Mouse (Mus musculus) midbrain, postnatal 0 days (tissue): ENCODE data around the gene Rbck1. TPM values are rescaled to one million over a fixed set of nuclear protein-coding genes. Genes with fewer than 3 reads are reported as not detected.

Experiments used
- ATAC-seq: fragments of 200-750 bp; cut with Nextera tagmentation; 2 replicates; pipeline ENCODE4 v1.8.0; 2017; ENCODE audit warnings: moderate number of reproducible peaks, mild to moderate bottlenecking, moderate TSS enrichment, moderate library complexity; ENCODE audit not compliant: low FRiP score
- DNase-seq: peaks from one replicate; pipeline ENCODE4 v3.0.0-alpha.2; 2015; ENCODE audit warnings: low spot score
- H3K27ac ChIP-seq: fragments of 300-500 bp; sonication (generic); 2 replicates; pipeline ENCODE4 v1.5.1; 2014; ENCODE audit warnings: low read depth, mild to moderate bottlenecking, low read length, mixed read lengths
- H3K27me3 ChIP-seq: fragments of 300-500 bp; sonication (generic); 2 replicates; pipeline ENCODE4 v1.6.1; 2014; ENCODE audit warnings: low read length, control low read depth, mixed read lengths; ENCODE audit not compliant: insufficient read depth
- H3K36me3 ChIP-seq: fragments of 300-500 bp; sonication (generic); 2 replicates; pipeline ENCODE4 v1.6.1; 2014; ENCODE audit warnings: low read length, control low read depth, mixed read lengths; ENCODE audit not compliant: insufficient read depth
- H3K4me1 ChIP-seq: fragments of 300-500 bp; sonication (generic); 2 replicates; pipeline ENCODE4 v1.6.1; 2014; ENCODE audit warnings: mild to moderate bottlenecking, control low read depth, antibody characterized with exemption, low read length, mixed read lengths; ENCODE audit not compliant: insufficient read depth
- H3K4me2 ChIP-seq: fragments of 300-500 bp; sonication (generic); 2 replicates; pipeline ENCODE4 v1.6.1; 2014; ENCODE audit warnings: low read depth, mild to moderate bottlenecking, low read length, mixed read lengths; ENCODE audit not compliant: poor library complexity, severe bottlenecking
- H3K4me3 ChIP-seq: fragments of 300-500 bp; sonication (generic); 2 replicates; pipeline ENCODE4 v1.5.1; 2014; ENCODE audit warnings: low read depth, mild to moderate bottlenecking, low read length, moderate library complexity
- H3K9ac ChIP-seq: fragments of 300-500 bp; sonication (generic); replicated peaks from 2 replicates; pipeline ENCODE4 v1.6.1; 2014; ENCODE audit warnings: mild to moderate bottlenecking, low read length, moderate library complexity, mixed read lengths; ENCODE audit not compliant: poor library complexity, severe bottlenecking
- H3K9me3 ChIP-seq: fragments of 300-500 bp; sonication (generic); 2 replicates; pipeline ENCODE4 v1.6.1; 2016; ENCODE audit warnings: low read length, control low read depth
- CTCF ChIP-seq: IDR thresholded peaks from 2 replicates; pipeline ENCODE4 v1.5.1; 2016; ENCODE audit warnings: antibody characterized with exemption, mild to moderate bottlenecking
- WGBS: fragments of 180-500 bp; shearing (Covaris S2); extraction: QIAGEN DNeasy Blood & Tissue Kit; methylation state at CpG from one replicate; pipeline ENCODE4 v1.1.7; 2014; 5-methylcytosine and 5-hydroxymethylcytosine counted together
- polyA plus RNA-seq: library from polyadenylated mRNA; unstranded; fragments of >200 nt; fragmentation: Nextera tagmentation; extraction: Ambion mirVana; gene quantifications from 2 replicates; pipeline ENCODE4 v1.2.1, GENCODE M21; 2015
- total RNA-seq: library from RNA; depleted of rRNA; stranded (reverse); fragments of >200 nt; gene quantifications from 2 replicates; pipeline ENCODE4 v1.2.3, GENCODE M21; 2014

Rbck1 gene
- total and polyA plus RNA-seq, 2 experiments from 2014 or later: 90.5 to 118 TPM

DNA sequence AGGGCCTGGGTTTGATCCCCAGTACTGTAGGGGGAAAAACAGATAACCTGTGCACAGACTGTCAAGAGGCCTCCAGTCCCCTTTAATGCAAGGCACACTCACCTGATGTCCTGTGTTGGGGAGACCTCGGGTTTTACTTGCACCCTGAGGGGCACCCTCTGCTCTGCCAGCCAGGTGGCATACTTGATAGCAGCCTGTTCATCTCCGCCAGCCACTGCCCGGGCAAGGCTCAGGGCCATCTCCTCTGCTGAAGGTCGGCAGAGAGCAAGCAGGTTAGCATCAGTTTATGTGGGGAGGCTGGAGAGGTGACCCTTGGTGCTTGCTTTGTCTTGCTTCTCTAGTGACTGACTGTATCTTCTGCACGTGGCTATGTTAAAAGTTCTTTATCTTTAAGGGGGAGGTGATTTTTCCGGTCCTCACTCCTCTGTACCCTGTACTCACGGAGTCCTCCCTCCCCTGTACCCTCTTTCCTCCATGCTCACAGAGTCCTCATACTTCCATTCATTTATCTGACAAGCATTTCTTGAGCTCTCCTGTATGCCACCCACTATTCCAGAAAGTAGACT is 1.5 kb downstream of the Rbck1 start:
- WGBS: 74% methylated on average over 7 of the region's 7 CpGs
- Histone ChIP-seq H3K27ac (no peak overlapping the region), H3K4me2 (peak overlapping the region; percentile 87), H3K4me1 (peaks cover 9% of the 10 kb centered on the region), H3K27me3 (no peaks in the 10 kb centered on the region), H3K9me3 (no peaks in the 10 kb centered on the region), H3K9ac (no peak overlapping the region), H3K36me3 (peaks cover 24% of the 10 kb centered on the region), H3K4me3 (no peak overlapping the region)
- ATAC-seq (no peak), DNase-seq (no peak)
- no peak for TF ChIP-seq CTCF

DNA sequence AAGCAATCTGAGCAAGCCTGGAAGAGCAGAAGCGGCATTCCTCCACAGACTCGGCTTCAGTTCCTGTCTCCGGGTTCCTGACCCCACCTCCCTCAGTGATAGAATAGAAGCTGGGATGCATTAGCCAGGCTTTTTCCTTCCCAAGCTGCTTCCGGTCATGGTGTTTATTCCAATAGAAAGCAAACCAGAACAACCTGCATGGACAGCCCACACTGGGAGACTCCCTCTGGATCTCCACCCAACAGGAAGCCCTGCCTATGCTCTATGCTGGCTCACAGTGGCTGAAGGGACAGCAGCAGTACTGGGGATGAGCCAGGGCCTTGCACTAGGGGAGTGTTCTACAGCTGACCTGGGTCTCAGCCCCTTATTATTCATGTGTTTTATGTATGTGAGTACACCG is 4.5 kb downstream of the Rbck1 start:
- no peaks in the 10 kb centered on the region for H3K9me3 ChIP-seq
- ATAC-seq: no peak
- H3K4me1 ChIP-seq: peaks cover 9% of the 10 kb centered on the region
- TF ChIP-seq CTCF: no peak
- no peak overlapping the region for H3K27ac ChIP-seq
- no peak overlapping the region for H3K9ac ChIP-seq
- DNase-seq: no peak
- H3K36me3 ChIP-seq: peaks cover 49% of the 10 kb centered on the region
- H3K4me3 ChIP-seq: no peak overlapping the region
- H3K4me2 ChIP-seq: no peak overlapping the region
- no peaks in the 10 kb centered on the region for H3K27me3 ChIP-seq
- 81% methylated on average over 5 of the region's 5 CpGs for WGBS

DNA sequence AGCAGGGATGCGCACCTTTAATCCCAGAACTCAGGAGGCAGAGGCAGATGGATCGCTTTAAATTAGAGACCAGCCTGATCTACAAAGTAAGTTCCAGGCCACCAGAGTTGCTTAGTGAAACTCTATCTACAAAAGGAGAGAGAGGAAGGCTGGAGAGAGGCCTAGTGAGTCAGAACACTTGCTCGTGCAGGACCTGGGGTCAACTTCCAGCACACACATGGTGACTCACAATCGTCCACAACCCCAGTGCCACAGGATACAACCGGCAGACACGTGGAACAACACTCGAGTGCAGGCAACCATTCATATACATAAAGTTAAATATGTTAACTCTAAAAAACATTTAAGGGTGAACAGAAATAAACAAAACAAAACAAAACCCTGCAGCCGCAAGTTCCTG is 5.8 kb downstream of the Rbck1 start:
- WGBS: 90% methylated on average over 8 of the region's 8 CpGs
- H3K4me3 ChIP-seq: no peak overlapping the region
- H3K27me3 ChIP-seq: no peaks in the 10 kb centered on the region
- H3K9ac ChIP-seq: no peak overlapping the region
- H3K9me3 ChIP-seq: no peaks in the 10 kb centered on the region
- no peak for TF ChIP-seq CTCF
- H3K27ac ChIP-seq: no peak overlapping the region
- H3K36me3 ChIP-seq: peaks cover 61% of the 10 kb centered on the region
- ATAC-seq: no peak
- H3K4me1 ChIP-seq: peaks cover 9% of the 10 kb centered on the region
- no peak overlapping the region for H3K4me2 ChIP-seq
- no peak for DNase-seq

- H3K9ac ChIP-seq: no peak overlapping the region
- H3K4me3 ChIP-seq: no peak overlapping the region
- no peak overlapping the region for H3K4me2 ChIP-seq
- TF ChIP-seq CTCF: no peak
- H3K4me1 ChIP-seq: peaks cover 4% of the 10 kb centered on the region
- H3K27ac ChIP-seq: no peak overlapping the region
- DNase-seq (no peak), ATAC-seq (no peak)
- no peaks in the 10 kb centered on the region for H3K9me3 ChIP-seq
- 94% methylated on average over 13 of the region's 13 CpGs for WGBS
- H3K36me3 ChIP-seq: peaks cover 66% of the 10 kb centered on the region
- no peaks in the 10 kb centered on the region for H3K27me3 ChIP-seq
These were observed 6.3 kb downstream of the Rbck1 start for GRCm38 (mm10) chr2:152326157-152326556.

- WGBS: 83% methylated on average over 3 of the region's 3 CpGs
- peaks cover 73% of the 10 kb centered on the region for H3K36me3 ChIP-seq
- H3K4me3 ChIP-seq: no peak overlapping the region
- no peak overlapping the region for H3K9ac ChIP-seq
- no peaks in the 10 kb centered on the region for H3K9me3 ChIP-seq
- H3K4me1 ChIP-seq: no peaks in the 10 kb centered on the region
- no peak for TF ChIP-seq CTCF
- H3K27ac ChIP-seq: no peak overlapping the region
- DNase-seq: no peak
- ATAC-seq: no peak
- H3K27me3 ChIP-seq: no peaks in the 10 kb centered on the region
- no peak overlapping the region for H3K4me2 ChIP-seq
These were observed 7.6 kb downstream of the Rbck1 start for GRCm38 (mm10) chr2:152324842-152325241.

- Histone ChIP-seq H3K4me1 (no peaks in the 10 kb centered on the region), H3K36me3 (peaks cover 69% of the 10 kb centered on the region), H3K4me2 (no peak overlapping the region)
These were observed 8.5 kb downstream of the Rbck1 start for GRCm38 (mm10) chr2:152323971-152324370.

More at GRCm38 (mm10) chr2:152323971-152324370, 8.5 kb downstream of the Rbck1 start:
- H3K9me3 ChIP-seq: no peaks in the 10 kb centered on the region
- ATAC-seq (no peak), DNase-seq (no peak)
- no peak overlapping the region for H3K27ac ChIP-seq
- H3K9ac ChIP-seq: no peak overlapping the region
- no peak overlapping the region for H3K4me3 ChIP-seq
- 97% methylated on average over 14 of the region's 14 CpGs for WGBS
- no peak for TF ChIP-seq CTCF
- no peaks in the 10 kb centered on the region for H3K27me3 ChIP-seq
